Mouse (Mus musculus): ENCODE results near the gene Nav2. TPM values are rescaled to one million over a fixed set of nuclear protein-coding genes. Genes with fewer than 3 reads are reported as not detected.

Nav2 gene
- polyA plus RNA-seq, 1 experiment from 2014 or later, result 23.0 TPM

GRCm38 (mm10) chr7:49182427-49182826, 273.9 kb downstream of the Nav2 start:
- ATAC-seq (ENCODE audit: low FRiP score, low read depth), result no peak
- WGBS, result 83% methylated on average over 5 of the region's 5 CpGs

GRCm38 (mm10) chr7:49183696-49184095, 275.2 kb downstream of the Nav2 start:
- H3K9ac ChIP-seq (replicated peaks), result no peak overlapping the region
- H3K27me3 ChIP-seq, result no peaks in the 10 kb centered on the region
- H3K4me1 ChIP-seq, result peaks cover 15% of the 10 kb centered on the region; the same call in 1 of the 2 replicates
- no peaks in the 10 kb centered on the region for H3K36me3 ChIP-seq
- WGBS, result 52% methylated on average over 5 of the region's 5 CpGs
- H3K27ac ChIP-seq (replicated peaks), result no peak overlapping the region
- no peaks in the 10 kb centered on the region for H3K9me3 ChIP-seq
- no peak overlapping the region for H3K4me3 ChIP-seq
- ATAC-seq (ENCODE audit: low FRiP score, low read depth), result no peak
- no peak overlapping the region for H3K4me2 ChIP-seq (replicated peaks)

More at GRCm38 (mm10) chr7:49182427-49182826, 273.9 kb downstream of the Nav2 start:
- no peaks in the 10 kb centered on the region for H3K27me3 ChIP-seq
- H3K27ac ChIP-seq (replicated peaks), result no peak overlapping the region
- H3K9me3 ChIP-seq, result no peaks in the 10 kb centered on the region
- H3K4me3 ChIP-seq, result no peak overlapping the region
- peaks cover 13% of the 10 kb centered on the region for H3K4me1 ChIP-seq
- H3K4me2 ChIP-seq (replicated peaks), result no peak overlapping the region
- H3K36me3 ChIP-seq, result no peaks in the 10 kb centered on the region
- H3K9ac ChIP-seq (replicated peaks), result no peak overlapping the region

GRCm38 (mm10) chr7:49185991-49186390, 277.5 kb downstream of the Nav2 start:
- peaks cover 36% of the 10 kb centered on the region for H3K4me1 ChIP-seq
- WGBS, result 75% methylated on average over 5 of the region's 5 CpGs

GRCm38 (mm10) chr7:49189364-49189763, 280.8 kb downstream of the Nav2 start:
- Histone ChIP-seq H3K4me1 (peaks cover 36% of the 10 kb centered on the region), H3K4me2 (replicated peaks) (no peak overlapping the region), H3K9me3 (no peaks in the 10 kb centered on the region), H3K9ac (replicated peaks) (no peak overlapping the region), H3K36me3 (no peaks in the 10 kb centered on the region), H3K27me3 (no peaks in the 10 kb centered on the region), H3K4me3 (no peak overlapping the region), H3K27ac (replicated peaks) (no peak overlapping the region)
- 86% methylated on average over 5 of the region's 5 CpGs for WGBS
- ATAC-seq (ENCODE audit: low FRiP score, low read depth), result no peak

More at GRCm38 (mm10) chr7:49185991-49186390, 277.5 kb downstream of the Nav2 start:
- Histone ChIP-seq H3K4me2 (replicated peaks) (no peak overlapping the region), H3K4me3 (no peak overlapping the region), H3K27me3 (no peaks in the 10 kb centered on the region), H3K36me3 (no peaks in the 10 kb centered on the region), H3K9me3 (no peaks in the 10 kb centered on the region), H3K9ac (replicated peaks) (no peak overlapping the region), H3K27ac (replicated peaks) (no peak overlapping the region)
- no peak for ATAC-seq (ENCODE audit: low FRiP score, low read depth)

GRCm38 (mm10) chr7:49190231-49190985, 281.9 kb downstream of the Nav2 start:
- Histone ChIP-seq H3K4me1 (peaks cover 33% of the 10 kb centered on the region), H3K36me3 (no peaks in the 10 kb centered on the region), H3K9me3 (no peaks in the 10 kb centered on the region), H3K27me3 (no peaks in the 10 kb centered on the region), H3K4me2 (replicated peaks) (no peak overlapping the region), H3K4me3 (no peak overlapping the region), H3K9ac (replicated peaks) (no peak overlapping the region), H3K27ac (replicated peaks) (peak overlapping the region; percentile 53)
- 78% methylated on average over 4 of the region's 4 CpGs for WGBS
- no peak for ATAC-seq (ENCODE audit: low FRiP score, low read depth)

- Histone ChIP-seq H3K27me3 (no peaks in the 10 kb centered on the region), H3K9me3 (no peaks in the 10 kb centered on the region), H3K9ac (replicated peaks) (no peak overlapping the region), H3K4me2 (replicated peaks) (no peak overlapping the region), H3K27ac (replicated peaks) (peak overlapping the region; percentile 53), H3K4me1 (peaks cover 33% of the 10 kb centered on the region), H3K4me3 (no peak overlapping the region), H3K36me3 (no peaks in the 10 kb centered on the region)
- peak; percentile 57 for ATAC-seq (ENCODE audit: low FRiP score, low read depth)
- 52% methylated on average over 7 of the region's 7 CpGs for WGBS
Observed at GRCm38 (mm10) chr7:49191081-49191678, 282.7 kb downstream of the Nav2 start.

- no peak for ATAC-seq (ENCODE audit: low FRiP score, low read depth)
- Histone ChIP-seq H3K27ac (replicated peaks) (no peak overlapping the region), H3K4me1 (peaks cover 33% of the 10 kb centered on the region), H3K9ac (replicated peaks) (no peak overlapping the region), H3K27me3 (no peaks in the 10 kb centered on the region), H3K4me2 (replicated peaks) (no peak overlapping the region), H3K4me3 (no peak overlapping the region), H3K36me3 (no peaks in the 10 kb centered on the region), H3K9me3 (no peaks in the 10 kb centered on the region)
- whole genome bisulfite sequencing, result 79% methylated on average over 2 of the region's 2 CpGs
Observed at GRCm38 (mm10) chr7:49192061-49192695, 283.7 kb downstream of the Nav2 start.

GRCm38 (mm10) chr7:49195711-49196147, 287.2 kb downstream of the Nav2 start:
- peaks cover 21% of the 10 kb centered on the region for H3K4me1 ChIP-seq
- H3K9ac ChIP-seq (replicated peaks), result no peak overlapping the region
- H3K4me2 ChIP-seq (replicated peaks), result no peak overlapping the region
- H3K27ac ChIP-seq (replicated peaks), result no peak overlapping the region
- WGBS, result 57% methylated on average over 5 of the region's 5 CpGs
- H3K36me3 ChIP-seq, result no peaks in the 10 kb centered on the region
- no peaks in the 10 kb centered on the region for H3K9me3 ChIP-seq
- no peak overlapping the region for H3K4me3 ChIP-seq
- H3K27me3 ChIP-seq, result no peaks in the 10 kb centered on the region
- ATAC-seq (ENCODE audit: low FRiP score, low read depth), result no peak

GRCm38 (mm10) chr7:49199366-49199765, 290.9 kb downstream of the Nav2 start:
- Histone ChIP-seq H3K4me3 (no peak overlapping the region), H3K27ac (replicated peaks) (0 out of 2 replicates have a peak overlapping the region, but pooled peaks have one; percentile 20), H3K4me2 (replicated peaks) (no peak overlapping the region), H3K9me3 (no peaks in the 10 kb centered on the region), H3K4me1 (peaks cover 7% of the 10 kb centered on the region), H3K36me3 (no peaks in the 10 kb centered on the region), H3K9ac (replicated peaks) (no peak overlapping the region), H3K27me3 (no peaks in the 10 kb centered on the region)
- 52% methylated on average over 6 of the region's 6 CpGs for WGBS
- peak; percentile 60; the same call in 1 of the 2 replicates for ATAC-seq (ENCODE audit: low FRiP score, low read depth)

GRCm38 (mm10) chr7:49200270-49200669, 291.8 kb downstream of the Nav2 start:
- Histone ChIP-seq H3K4me2 (replicated peaks) (no peak overlapping the region), H3K27me3 (no peaks in the 10 kb centered on the region), H3K9me3 (no peaks in the 10 kb centered on the region), H3K4me3 (no peak overlapping the region), H3K36me3 (no peaks in the 10 kb centered on the region), H3K4me1 (peaks cover 7% of the 10 kb centered on the region), H3K27ac (replicated peaks) (no peak overlapping the region), H3K9ac (replicated peaks) (no peak overlapping the region)
- no peak for ATAC-seq (ENCODE audit: low FRiP score, low read depth)
- whole genome bisulfite sequencing, result 89% methylated on average over 6 of the region's 6 CpGs

GRCm38 (mm10) chr7:49202971-49203370, 294.5 kb downstream of the Nav2 start:
- no peak for ATAC-seq (ENCODE audit: low FRiP score, low read depth)
- Histone ChIP-seq H3K27me3 (no peaks in the 10 kb centered on the region), H3K9me3 (no peaks in the 10 kb centered on the region), H3K4me2 (replicated peaks) (no peak overlapping the region), H3K4me3 (no peak overlapping the region), H3K4me1 (peaks cover 7% of the 10 kb centered on the region), H3K9ac (replicated peaks) (no peak overlapping the region), H3K36me3 (no peaks in the 10 kb centered on the region), H3K27ac (replicated peaks) (no peak overlapping the region)
- WGBS, result 80% methylated on average over 4 of the region's 4 CpGs

GRCm38 (mm10) chr7:49204856-49205255, 296.3 kb downstream of the Nav2 start:
- Histone ChIP-seq H3K27ac (replicated peaks) (no peak overlapping the region), H3K36me3 (no peaks in the 10 kb centered on the region), H3K4me3 (no peak overlapping the region), H3K9ac (replicated peaks) (no peak overlapping the region), H3K27me3 (no peaks in the 10 kb centered on the region), H3K4me2 (replicated peaks) (no peak overlapping the region), H3K9me3 (no peaks in the 10 kb centered on the region), H3K4me1 (peaks cover 9% of the 10 kb centered on the region; the same call in 1 of the 2 replicates)
- no peak for ATAC-seq (ENCODE audit: low FRiP score, low read depth)
- WGBS, result 90% methylated on average over 3 of the region's 3 CpGs

Data from midbrain, embryonic 12.5 days (tissue).